Mouse (Mus musculus) 416B (cell line): ENCODE data around the gene Slc26a10.
"Not testable (repeated sequence)": the region's sequence is repeated elsewhere in the genome, so short reads cannot be mapped to it uniquely, and the experiment has no call there.

Experiments used
- DNase-seq: peaks from one replicate; pipeline ENCODE4 v3.0.0; 2011; ENCODE audit warnings: low read depth

Slc26a10 gene

GRCm38 (mm10) chr10:127198492-127198891 lies 18.0 kb upstream of the Slc26a10 start:
- DNase-seq: no peak

- DNase-seq: no peak
These were observed 17.2 kb upstream of the Slc26a10 start for GRCm38 (mm10) chr10:127197505-127198110.

- no peak for DNase-seq
These were observed 16.7 kb upstream of the Slc26a10 start for GRCm38 (mm10) chr10:127197104-127197503.

GRCm38 (mm10) chr10:127196392-127196791 lies 15.9 kb upstream of the Slc26a10 start:
- DNase-seq: no peak

GRCm38 (mm10) chr10:127195328-127196129 lies 15.1 kb upstream of the Slc26a10 start, which contains the start of gene Dtx3:
Gene Dtx3 (minus strand): TSS chr10:127195728.
- DNase-seq: peak; percentile 39

GRCm38 (mm10) chr10:127194428-127195327 lies 14.2 kb upstream of the Slc26a10 start:
- peak; percentile 64 for DNase-seq

GRCm38 (mm10) chr10:127193011-127193410 lies 12.6 kb upstream of the Slc26a10 start:
- DNase-seq: no peak

- DNase-seq: not testable (repeated sequence)
These were observed 11.5 kb upstream of the Slc26a10 start for GRCm38 (mm10) chr10:127192057-127192328.

GRCm38 (mm10) chr10:127191191-127192056 lies 11.0 kb upstream of the Slc26a10 start:
- DNase-seq: no peak

GRCm38 (mm10) chr10:127190398-127191190 lies 10.1 kb upstream of the Slc26a10 start:
- DNase-seq: no peak

GRCm38 (mm10) chr10:127189651-127190381 lies 9.4 kb upstream of the Slc26a10 start, which contains the start of gene Arhgef25:
Gene Arhgef25 (minus strand): TSS chr10:127190083.
- DNase-seq: no peak

- no peak for DNase-seq
These were observed 8.7 kb upstream of the Slc26a10 start for GRCm38 (mm10) chr10:127189116-127189650.

GRCm38 (mm10) chr10:127188465-127189115 lies 8.1 kb upstream of the Slc26a10 start:
- no peak for DNase-seq

GRCm38 (mm10) chr10:127188079-127188453 lies 7.6 kb upstream of the Slc26a10 start:
- DNase-seq: no peak

GRCm38 (mm10) chr10:127187371-127188078 lies 7.1 kb upstream of the Slc26a10 start:
- DNase-seq: no peak

- DNase-seq: no peak
These were observed 6.0 kb upstream of the Slc26a10 start for GRCm38 (mm10) chr10:127186451-127186850.

GRCm38 (mm10) chr10:127185506-127185905 lies 5.1 kb upstream of the Slc26a10 start:
- no peak for DNase-seq

- peak; percentile 49 for DNase-seq
These were observed 4.7 kb upstream of the Slc26a10 start for GRCm38 (mm10) chr10:127185101-127185500.

GRCm38 (mm10) chr10:127183759-127184158 lies 3.3 kb upstream of the Slc26a10 start:
- DNase-seq: no peak
